Mouse (Mus musculus) small intestine, adult 2 months (tissue): ENCODE measurements around the gene Mcm3ap. TPM values are rescaled to one million over a fixed set of nuclear protein-coding genes. Genes with fewer than 3 reads are reported as not detected.

Experiments used
- H3K27ac ChIP-seq: fragments of 200-500 bp; 2 replicates; pipeline ENCODE4 v1.5.1; 2012; ENCODE audit warnings: low read depth, low read length, control low read depth, inconsistent platforms; ENCODE audit not compliant: insufficient read depth
- H3K27me3 ChIP-seq: fragments of 200-500 bp; 2 replicates; pipeline ENCODE4 v1.6.1; 2012; ENCODE audit warnings: mild to moderate bottlenecking, moderate library complexity, low read length, inconsistent platforms; ENCODE audit not compliant: control insufficient read depth, insufficient read depth
- H3K36me3 ChIP-seq: fragments of 200-500 bp; 2 replicates; pipeline ENCODE4 v1.6.1; 2012; ENCODE audit warnings: mild to moderate bottlenecking, low read length, control low read depth, inconsistent platforms; ENCODE audit not compliant: control insufficient read depth, insufficient read depth
- H3K4me1 ChIP-seq: fragments of 200-500 bp; 2 replicates; pipeline ENCODE4 v1.6.1; 2012; ENCODE audit warnings: low read length, inconsistent platforms, mixed read lengths; ENCODE audit not compliant: control insufficient read depth, insufficient read depth, insufficient read length
- H3K4me3 ChIP-seq: fragments of 200-500 bp; 2 replicates; pipeline ENCODE4 v1.5.1; 2012; ENCODE audit warnings: low read depth, mild to moderate bottlenecking, control low read depth, inconsistent platforms, low read length, moderate library complexity
- CTCF ChIP-seq: fragments of 200-500 bp; IDR thresholded peaks from 2 replicates; pipeline ENCODE4 v1.5.1; 2012; ENCODE audit warnings: low read depth, mild to moderate bottlenecking, control low read depth, inconsistent platforms, low read length, moderate library complexity, mixed read lengths; ENCODE audit not compliant: insufficient replicate concordance, insufficient read length; ENCODE audit errors: extremely low read depth
- POLR2A ChIP-seq: fragments of 200-500 bp; IDR thresholded peaks from 2 replicates; pipeline ENCODE4 v1.6.1; 2012; ENCODE audit warnings: low read depth, mild to moderate bottlenecking, control low read depth, inconsistent platforms, low read length, moderate library complexity
- WGBS: fragments of 180-500 bp; shearing (Covaris S2); methylation state at CpG from one replicate; pipeline ENCODE4 v1.1.7; 2018; 5-methylcytosine and 5-hydroxymethylcytosine counted together
- polyA plus RNA-seq: library from polyadenylated mRNA; depleted of rRNA; stranded (reverse); fragments of >200 nt; gene quantifications from 2 replicates; pipeline ENCODE4 v1.2.3, GENCODE M21; 2012

Mcm3ap gene
- polyA plus RNA-seq, 1 experiment, result 9.1 TPM

- Histone ChIP-seq H3K36me3 (peaks cover 57% of the 10 kb centered on the region), H3K4me1 (no peaks in the 10 kb centered on the region), H3K27ac (no peak overlapping the region), H3K4me3 (no peak overlapping the region), H3K27me3 (no peaks in the 10 kb centered on the region)
- TF ChIP-seq POLR2A, result no peak
- TF ChIP-seq CTCF, result no peak
- 93% methylated on average over 7 of the region's 7 CpGs for WGBS
These were observed 27.6 kb downstream of the Mcm3ap start for GRCm38 (mm10) chr10:76496366-76496765.

DNA sequence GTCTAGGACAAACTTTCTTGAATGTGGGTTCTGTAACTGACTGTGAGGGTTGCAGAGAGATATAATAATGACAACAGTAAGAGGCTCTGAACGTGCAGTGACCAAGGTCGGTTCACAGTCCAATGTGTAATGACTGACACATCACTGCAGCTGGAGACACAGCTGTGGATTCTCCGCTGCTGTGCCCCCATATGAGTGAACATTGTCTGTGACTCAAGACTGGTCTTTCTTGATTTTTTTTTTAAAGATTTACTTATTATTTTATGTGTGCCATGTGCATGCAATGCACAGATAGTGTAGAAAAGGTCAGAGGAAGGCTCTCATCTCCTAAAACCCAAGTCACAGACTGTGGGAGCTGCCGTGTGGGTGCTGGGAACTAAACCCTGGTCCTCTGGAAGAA, 28.8 kb downstream of the Mcm3ap start:
- H3K36me3 ChIP-seq, result peaks cover 61% of the 10 kb centered on the region
- 88% methylated on average over 4 of the region's 4 CpGs for WGBS

DNA sequence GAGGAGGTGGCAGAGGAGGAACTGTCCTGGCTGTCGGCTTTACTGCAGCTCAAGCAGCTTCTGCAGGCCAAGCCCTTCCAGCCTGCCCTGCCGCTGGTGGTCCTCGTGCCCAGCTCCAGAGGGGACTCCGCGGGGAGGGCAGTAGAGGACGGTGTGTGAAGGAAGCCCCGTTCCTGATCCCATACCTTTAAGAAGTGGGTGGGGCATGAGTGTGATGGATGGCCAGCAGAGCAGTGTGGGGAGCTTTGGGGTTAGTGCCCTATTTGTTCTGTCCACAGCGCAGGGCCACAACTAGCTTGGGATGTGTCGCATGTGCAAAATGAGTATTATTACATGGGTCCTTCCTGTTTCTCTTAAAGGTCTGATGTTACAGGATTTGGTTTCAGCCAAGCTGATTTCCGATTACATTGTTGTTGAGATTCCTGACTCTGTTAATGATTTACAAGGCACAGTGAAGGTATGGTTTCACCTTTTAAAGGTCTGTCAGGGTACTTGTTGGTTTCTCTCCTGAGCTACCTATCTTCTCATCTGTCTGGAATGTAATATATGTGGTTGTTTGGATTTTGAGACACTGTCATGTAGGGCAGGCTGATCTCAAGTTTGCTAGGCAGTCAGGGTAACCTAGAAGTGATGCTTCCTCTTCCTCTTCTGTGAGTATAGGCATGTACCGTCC, 35.7 kb downstream of the Mcm3ap start:
- Histone ChIP-seq H3K27me3 (no peaks in the 10 kb centered on the region), H3K36me3 (peaks cover 64% of the 10 kb centered on the region), H3K4me3 (no peak overlapping the region), H3K4me1 (peaks cover 2% of the 10 kb centered on the region; the same call in 1 of the 2 replicates), H3K27ac (no peak overlapping the region)
- TF ChIP-seq POLR2A (no peak), CTCF (no peak)
- 56% methylated on average over 11 of the region's 11 CpGs for WGBS

More for the DNA sequence above, 28.8 kb downstream of the Mcm3ap start:
- Histone ChIP-seq H3K27me3 (no peaks in the 10 kb centered on the region), H3K4me3 (no peak overlapping the region), H3K4me1 (no peaks in the 10 kb centered on the region), H3K27ac (no peak overlapping the region)
- TF ChIP-seq CTCF (no peak), POLR2A (no peak)

- H3K4me3 ChIP-seq, result no peak overlapping the region
- peaks cover 58% of the 10 kb centered on the region for H3K36me3 ChIP-seq
- WGBS, result 92% methylated on average over 7 of the region's 7 CpGs
- H3K27me3 ChIP-seq, result no peaks in the 10 kb centered on the region
- no peak for TF ChIP-seq CTCF
- TF ChIP-seq POLR2A, result no peak
- no peak overlapping the region for H3K27ac ChIP-seq
- peaks cover 2% of the 10 kb centered on the region; the same call in 1 of the 2 replicates for H3K4me1 ChIP-seq
These were observed 37.1 kb downstream of the Mcm3ap start for GRCm38 (mm10) chr10:76505865-76506264.

- peaks cover 24% of the 10 kb centered on the region for H3K36me3 ChIP-seq
- no peak overlapping the region for H3K4me3 ChIP-seq
- WGBS, result 63% methylated on average over 5 of the region's 5 CpGs
These were observed 44.3 kb downstream of the Mcm3ap start for GRCm38 (mm10) chr10:76512965-76513583.

GRCm38 (mm10) chr10:76530922-76531321, 62.2 kb downstream of the Mcm3ap start:
- Histone ChIP-seq H3K27me3 (no peaks in the 10 kb centered on the region), H3K4me1 (peaks cover 5% of the 10 kb centered on the region; the same call in 1 of the 2 replicates), H3K36me3 (peaks cover 9% of the 10 kb centered on the region), H3K27ac (no peak overlapping the region), H3K4me3 (peak overlapping the region; percentile 75)
- WGBS, result under 1% methylated on average over 11 of the region's 11 CpGs
- TF ChIP-seq POLR2A (no peak), CTCF (no peak)

More at GRCm38 (mm10) chr10:76512965-76513583, 44.3 kb downstream of the Mcm3ap start:
- Histone ChIP-seq H3K27me3 (no peaks in the 10 kb centered on the region), H3K27ac (no peak overlapping the region), H3K4me1 (no peaks in the 10 kb centered on the region)
- TF ChIP-seq POLR2A (no peak), CTCF (peak; percentile 70; the same call in 1 of the 2 replicates)

DNA sequence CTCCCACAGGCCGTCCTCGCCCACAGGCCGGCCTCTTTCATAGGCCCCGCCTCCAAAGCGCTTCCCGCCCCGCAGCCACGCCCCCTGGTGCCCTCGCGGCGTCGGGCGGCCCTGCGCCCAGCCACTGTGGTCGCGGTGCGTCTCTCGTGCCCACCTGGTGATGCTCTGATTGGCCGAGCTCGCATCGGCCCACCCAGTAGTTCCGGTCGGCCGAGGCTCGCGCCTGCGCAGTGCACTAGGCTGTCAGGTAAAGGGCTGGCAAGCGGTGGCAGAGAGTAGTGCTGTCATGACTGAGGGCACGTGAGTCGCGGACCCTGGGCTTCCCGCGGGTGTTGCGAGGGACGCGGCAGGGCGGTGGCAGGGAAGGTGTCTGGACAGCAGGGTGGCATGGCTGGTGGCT, 62.6 kb downstream of the Mcm3ap start, which contains the start of gene Lss:
Gene Lss, plus strand, starts transcription at position 214 of the 400 bp plus-strand sequence.
- no peak within 1 kb of the TSS for H3K27ac ChIP-seq
- under 1% methylated on average over 37 of the region's 37 CpGs for WGBS
- H3K27me3 ChIP-seq, result no peaks in the 10 kb centered on the region
- peak within 1 kb of the TSS; percentile 75 for H3K4me3 ChIP-seq
- H3K36me3 ChIP-seq, result peaks cover 13% of the 10 kb centered on the region
- TF ChIP-seq CTCF, result peak; percentile 13; the same call in 1 of the 2 replicates
- peak; percentile 60 for TF ChIP-seq POLR2A
- peaks cover 5% of the 10 kb centered on the region; the same call in 1 of the 2 replicates for H3K4me1 ChIP-seq
